Mouse (Mus musculus): Measurements from ENCODE around the gene Oas3.

Gene Oas3

DNA sequence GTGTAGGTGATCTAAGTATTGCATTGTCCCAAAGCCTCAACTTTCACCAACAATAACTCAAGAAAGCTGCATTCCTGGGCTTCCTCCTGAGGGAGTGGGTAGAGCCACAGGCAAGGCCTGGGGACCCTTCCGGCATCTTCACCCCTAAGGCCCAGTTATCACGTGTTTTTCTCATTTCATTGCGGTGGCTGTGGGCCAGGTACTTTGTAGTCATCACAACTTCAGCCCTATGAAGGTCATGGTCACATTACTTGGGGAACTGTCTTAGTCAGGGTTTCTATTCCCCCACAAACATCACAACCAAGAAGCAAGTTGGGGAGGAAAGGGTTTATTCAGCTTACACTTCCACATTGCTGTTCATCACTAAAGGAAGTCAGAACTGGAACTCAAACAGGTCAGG is 24.7 kb downstream of the Oas3 start:
- DNase-seq (ENCODE audit: low read depth): no peak

DNA sequence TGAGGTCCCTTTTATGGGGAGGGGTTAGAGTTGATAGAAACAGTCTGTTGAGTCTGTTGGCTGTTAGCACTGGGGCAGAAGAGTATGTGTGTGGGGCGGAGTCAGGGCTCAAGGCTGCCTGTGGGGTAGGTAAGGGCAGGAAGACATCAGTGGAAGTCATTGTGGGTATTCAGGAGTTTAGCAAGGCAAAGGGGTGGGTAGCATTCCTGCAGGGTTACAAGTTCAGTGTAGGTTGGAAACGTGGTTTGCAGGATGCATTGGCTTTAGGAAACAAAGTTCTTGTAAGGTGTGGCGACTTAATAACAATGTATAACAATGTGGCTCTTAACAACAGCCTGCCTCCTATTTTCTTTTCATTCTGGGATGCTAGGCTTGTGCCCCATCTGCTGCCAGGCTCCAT is 26.3 kb downstream of the Oas3 start:
- no peak for DNase-seq (ENCODE audit: low read depth)

DNA sequence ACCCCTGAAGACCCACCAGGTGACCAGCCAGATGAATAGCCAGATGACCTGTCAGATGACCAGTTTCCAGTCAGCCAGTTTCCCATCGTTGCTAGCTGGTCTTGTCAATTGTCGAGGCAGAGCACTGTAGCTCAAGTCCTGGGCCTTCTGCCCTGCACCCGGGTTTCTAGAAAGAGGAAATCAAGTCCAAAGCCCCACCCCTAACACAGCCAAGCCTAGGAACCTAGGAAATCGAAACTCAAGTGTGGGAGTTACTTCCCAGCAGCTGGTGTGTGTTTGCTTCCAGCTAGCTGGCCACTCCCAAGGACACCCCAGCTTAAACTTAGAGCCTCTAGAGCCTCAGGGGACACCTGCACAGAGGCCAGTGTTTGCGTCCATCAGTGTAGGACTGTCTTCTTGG is 27.8 kb downstream of the Oas3 start, which contains the start of gene Oas2:
Oas2 (minus strand) TSS at position 166 of the 400 bp plus-strand sequence.
- DNase-seq (ENCODE audit: low read depth): no peak

- peak; percentile 30 for DNase-seq (ENCODE audit: low read depth)
Observed at GRCm38 (mm10) chr5:120746451-120746850, 31.0 kb downstream of the Oas3 start.

DNA sequence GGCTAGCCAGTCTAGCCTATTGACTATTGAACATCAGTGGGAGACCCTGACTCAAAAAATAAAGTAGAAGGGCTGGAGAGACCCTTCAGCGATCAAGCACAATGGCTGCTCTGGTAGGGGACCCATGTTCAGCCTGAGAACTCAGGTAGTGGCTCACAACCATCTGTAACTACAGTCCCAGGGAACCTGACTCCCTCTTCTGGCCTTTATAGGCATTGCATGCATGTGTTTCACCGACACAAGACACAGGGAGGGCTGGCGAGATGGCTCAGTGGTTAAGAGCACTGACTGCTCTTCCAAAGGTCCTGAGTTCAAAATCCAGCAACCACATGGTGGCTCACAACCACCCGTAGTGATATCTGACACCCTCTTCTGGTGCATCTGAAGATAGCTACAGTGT is 35.3 kb downstream of the Oas3 start:
- peak; percentile 21 for DNase-seq (ENCODE audit: low read depth)

DNA sequence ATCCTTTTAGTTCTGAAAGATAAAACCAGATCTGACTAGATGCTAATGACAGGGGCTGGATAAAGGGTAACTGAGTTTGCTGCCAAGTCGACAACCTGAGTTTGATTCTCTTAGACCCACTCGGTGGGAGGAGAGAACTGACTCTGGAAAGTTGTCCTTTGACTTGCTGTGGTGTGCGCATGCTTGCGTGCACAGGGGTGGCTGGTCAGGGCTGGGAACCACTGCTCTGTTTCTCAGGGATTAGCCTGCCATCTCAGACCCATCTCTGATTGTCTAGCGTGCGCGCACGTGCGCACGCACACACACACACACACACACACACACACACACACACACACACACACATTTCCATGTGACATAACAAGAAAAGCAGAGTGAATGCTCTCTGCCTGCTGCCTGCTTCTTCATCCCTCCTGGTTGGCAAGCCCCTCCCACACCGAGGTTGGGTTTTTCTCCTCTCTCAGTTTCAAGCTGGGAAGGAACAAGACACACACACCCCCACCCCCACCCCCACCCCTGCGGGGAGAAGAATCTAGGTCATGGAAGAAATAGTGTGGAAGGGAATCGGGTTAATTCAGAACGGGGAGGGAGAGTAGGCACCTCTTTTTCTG is 43.0 kb downstream of the Oas3 start:
- DNase-seq (ENCODE audit: low read depth): no peak

GRCm38 (mm10) chr5:120733696-120734095 is 43.8 kb downstream of the Oas3 start:
- no peak for DNase-seq (ENCODE audit: low read depth)

DNA sequence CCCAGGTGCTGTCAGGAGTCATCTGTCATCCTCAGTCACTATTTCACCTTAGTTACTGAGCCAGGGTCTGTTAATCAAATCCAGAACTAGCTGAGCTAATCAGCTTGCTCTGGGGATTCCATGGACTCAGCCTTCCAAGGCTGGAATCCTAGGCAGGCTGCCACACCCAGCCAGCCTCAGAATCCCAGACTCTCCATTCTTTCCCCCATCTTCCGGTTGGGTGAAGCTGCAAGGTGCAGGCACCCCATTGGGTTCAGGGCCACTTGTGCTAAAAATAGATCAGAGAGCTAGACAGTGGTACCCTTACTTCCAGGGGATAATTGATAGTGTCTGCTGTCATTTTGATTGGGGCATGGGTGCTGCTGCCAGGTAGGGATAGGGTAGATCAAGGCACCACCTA is 44.7 kb downstream of the Oas3 start:
- no peak for DNase-seq (ENCODE audit: low read depth)

GRCm38 (mm10) chr5:120729319-120729718 is 48.1 kb downstream of the Oas3 start:
- no peak for DNase-seq (ENCODE audit: low read depth)

DNA sequence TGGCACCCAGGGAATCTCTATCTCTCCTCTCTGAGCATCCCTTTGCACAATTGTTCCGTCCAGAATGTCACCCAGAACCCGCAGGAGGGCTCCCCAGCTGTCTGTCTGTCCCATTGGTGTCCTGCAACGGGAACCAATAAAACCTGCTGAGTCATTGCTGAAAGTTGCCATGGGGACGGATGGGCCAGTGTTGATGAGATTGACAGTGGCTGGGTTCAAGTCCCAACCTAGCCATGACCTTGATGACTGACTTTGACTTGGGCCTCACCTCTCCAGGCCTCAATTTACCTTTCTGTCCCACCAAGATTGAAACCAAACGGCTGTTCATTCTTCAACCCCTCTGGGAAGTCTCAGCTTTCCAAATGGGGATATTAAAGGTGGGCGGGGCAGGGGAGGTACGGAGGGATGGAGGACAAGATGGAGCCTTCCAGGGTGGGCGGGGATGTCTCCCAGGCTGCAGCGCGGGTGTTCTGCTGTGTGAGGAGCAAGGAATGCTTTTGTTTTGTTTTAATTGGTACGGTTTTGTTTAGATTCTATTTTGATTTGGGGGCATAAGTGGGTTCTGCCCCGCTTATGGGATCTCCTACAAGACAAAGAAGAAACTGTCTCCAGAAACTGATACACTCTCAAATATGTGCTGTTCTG is 51.5 kb downstream of the Oas3 start:
- no peak for DNase-seq (ENCODE audit: low read depth)

GRCm38 (mm10) chr5:120721005-120721404 is 56.5 kb downstream of the Oas3 start:
- no peak for DNase-seq (ENCODE audit: low read depth)

DNA sequence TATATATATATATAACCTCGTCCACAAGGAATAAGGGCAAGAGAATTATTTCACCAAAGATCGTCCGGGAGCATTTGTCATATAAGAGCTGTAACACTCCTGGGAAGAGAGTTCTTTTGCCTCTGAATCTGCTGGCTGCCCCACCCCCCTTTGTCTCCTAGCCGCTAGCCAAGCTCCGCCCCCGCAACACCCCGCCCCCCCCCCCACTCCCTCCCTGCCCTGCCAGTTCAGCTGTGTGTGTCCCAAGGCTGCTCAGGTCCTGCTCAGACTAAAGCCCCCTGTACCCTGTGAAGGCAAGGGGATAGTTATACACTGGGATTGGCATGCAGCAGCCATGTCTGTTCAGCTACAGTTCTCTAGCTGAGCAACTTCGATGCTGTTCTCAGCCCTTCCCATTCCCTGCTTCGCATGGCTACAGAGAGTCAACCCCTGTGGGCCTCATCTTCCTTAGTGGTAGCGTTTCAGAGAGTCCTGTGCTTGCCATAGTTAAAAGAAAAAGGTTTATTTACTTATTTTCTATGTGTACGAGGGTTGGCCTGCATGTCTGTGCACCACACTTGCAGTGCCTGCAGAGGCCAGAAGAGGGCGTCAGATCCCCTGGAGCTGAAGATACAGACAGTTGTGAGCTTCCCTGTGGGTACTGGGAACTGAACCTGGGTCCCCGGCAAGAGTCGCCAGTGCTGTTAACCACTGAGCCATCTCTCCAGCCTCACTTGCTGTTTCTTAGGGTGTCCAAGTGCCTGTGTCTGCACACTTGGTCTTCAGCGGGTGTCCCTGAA is 58.7 kb downstream of the Oas3 start:
- DNase-seq (ENCODE audit: low read depth): no peak

DNA sequence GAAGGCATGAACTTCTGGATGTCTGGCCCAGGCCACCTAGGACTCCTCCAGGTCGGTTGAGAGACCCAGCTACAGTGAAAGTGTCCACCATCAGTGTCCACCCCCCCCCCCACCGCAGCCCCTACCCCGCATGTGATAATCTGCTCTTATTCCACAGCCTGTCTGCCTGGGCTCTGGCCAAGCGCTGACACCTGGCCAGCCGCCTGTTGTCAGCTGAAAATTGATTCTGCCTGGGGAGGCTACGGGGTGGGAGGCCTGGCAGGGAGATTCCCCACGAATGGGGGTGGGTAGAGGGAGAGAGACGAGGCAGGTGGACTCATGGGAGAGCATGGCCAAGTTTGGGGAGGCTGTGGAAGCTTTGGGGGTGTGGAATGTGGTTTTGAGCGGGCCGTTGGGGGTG is 60.3 kb downstream of the Oas3 start:
- DNase-seq (ENCODE audit: low read depth): no peak

DNA sequence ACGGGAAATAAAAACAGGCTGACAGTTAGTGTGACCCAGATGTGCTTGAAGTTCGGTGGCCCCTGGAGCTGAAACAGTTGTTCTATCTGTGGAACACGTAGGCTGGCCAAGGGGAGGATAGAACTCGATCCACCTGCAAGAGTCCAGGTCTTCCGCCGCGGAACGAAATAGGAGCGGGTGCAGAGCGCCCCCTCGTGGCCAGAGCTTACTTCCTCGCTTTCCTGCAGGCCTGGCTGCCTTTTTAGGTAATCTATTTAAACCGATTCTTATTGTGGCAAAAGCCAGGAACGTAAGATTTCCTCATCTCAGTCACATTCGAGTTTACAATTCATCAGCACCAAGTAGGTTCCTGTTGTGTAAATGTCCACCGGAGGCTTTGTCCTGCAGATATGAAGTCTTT is 63.1 kb downstream of the Oas3 start:
- peak; percentile 37 for DNase-seq (ENCODE audit: low read depth)

DNA sequence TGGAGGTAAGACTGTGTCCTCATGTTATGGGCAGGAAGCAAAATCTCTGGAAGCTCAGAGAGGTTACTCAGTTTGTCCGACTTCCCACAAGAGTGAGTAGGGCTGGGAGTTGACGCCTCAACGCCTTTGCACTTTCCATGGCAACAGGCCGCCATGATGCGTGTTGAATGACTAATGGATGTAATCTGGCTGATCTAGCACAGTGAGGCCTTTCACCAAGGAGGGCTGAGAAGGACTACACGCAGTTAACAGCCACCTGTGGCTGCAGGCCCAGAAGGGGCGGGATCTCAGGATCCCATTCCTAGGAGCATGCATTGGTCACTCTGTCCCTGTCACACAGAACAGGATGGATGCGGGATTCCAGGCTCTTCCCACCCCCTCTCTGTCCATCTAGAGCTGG is 64.7 kb downstream of the Oas3 start:
- DNase-seq (ENCODE audit: low read depth): no peak

- no peak for DNase-seq (ENCODE audit: low read depth)
Observed at GRCm38 (mm10) chr5:120711827-120712226, 65.6 kb downstream of the Oas3 start, which contains the start of gene Dtx1. Gene Dtx1 (minus strand): TSS chr5:120711927.

GRCm38 (mm10) chr5:120711416-120711815 is 66.0 kb downstream of the Oas3 start:
- no peak for DNase-seq (ENCODE audit: low read depth)

DNA sequence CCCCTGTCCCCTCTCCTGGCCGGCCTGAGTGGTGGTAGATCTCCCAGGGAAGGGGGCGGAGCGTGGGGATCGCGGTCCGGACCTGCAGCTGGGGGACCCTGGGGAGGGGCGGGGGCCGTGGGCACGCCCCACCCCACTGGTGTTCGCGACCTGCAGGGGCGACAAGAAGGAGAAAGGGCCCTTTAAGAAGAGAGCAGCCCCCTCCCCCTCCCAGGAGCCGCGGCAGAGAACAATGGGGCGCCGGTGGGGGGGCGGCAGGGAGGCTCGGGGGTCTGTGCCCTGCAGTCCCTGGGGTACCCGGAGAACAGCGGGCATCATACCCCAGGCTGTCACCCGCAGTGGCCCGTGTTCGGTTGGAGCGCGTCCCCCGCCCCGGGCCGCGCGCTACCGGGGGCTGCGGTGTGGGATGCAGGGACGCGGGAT is 66.6 kb downstream of the Oas3 start:
- no peak for DNase-seq (ENCODE audit: low read depth)

- DNase-seq (ENCODE audit: low read depth): no peak
Observed at GRCm38 (mm10) chr5:120710161-120710825, 67.2 kb downstream of the Oas3 start.

- DNase-seq (ENCODE audit: low read depth): no peak
Observed at GRCm38 (mm10) chr5:120706976-120707375, 70.5 kb downstream of the Oas3 start.

- DNase-seq (ENCODE audit: low read depth): no peak
Observed at GRCm38 (mm10) chr5:120706541-120706940, 70.9 kb downstream of the Oas3 start.

DNA sequence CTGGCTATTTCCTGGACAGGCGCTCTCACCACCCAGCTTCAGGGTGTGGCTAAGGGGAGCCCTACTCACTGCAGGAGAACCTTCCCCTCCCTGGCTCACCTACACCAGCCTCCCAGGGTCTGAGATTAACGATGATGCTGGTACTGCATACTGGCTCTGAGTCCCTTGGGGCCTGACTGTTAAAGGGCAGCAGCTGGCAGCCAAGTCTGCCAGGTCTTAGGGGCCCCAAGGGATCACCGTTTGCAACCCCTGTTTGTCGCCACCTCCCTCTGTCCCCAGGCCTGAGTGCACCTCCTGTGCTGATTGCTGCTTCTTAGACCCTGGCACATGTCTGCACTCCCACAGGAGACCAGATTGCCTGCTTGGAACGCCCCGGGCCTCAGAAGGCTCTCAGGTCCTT is 73.0 kb downstream of the Oas3 start:
- no peak for DNase-seq (ENCODE audit: low read depth)

- no peak for DNase-seq (ENCODE audit: low read depth)
Observed at GRCm38 (mm10) chr5:120703660-120704059, 73.8 kb downstream of the Oas3 start.

Measured in c-Kit-positive CD71-positive TER-119-negative erythroid progenitor cells, embryonic 14.5 days (primary cell).